Mouse (Mus musculus) midbrain, postnatal 0 days (tissue): ENCODE results near the gene Pou3f1. TPM values are rescaled to one million over a fixed set of nuclear protein-coding genes. Genes with fewer than 3 reads are reported as not detected.

Source experiments
- ATAC-seq: fragments of 200-750 bp; cut with Nextera tagmentation; 2 replicates; pipeline ENCODE4 v1.8.0; 2017; ENCODE audit warnings: moderate number of reproducible peaks, mild to moderate bottlenecking, moderate TSS enrichment, moderate library complexity; ENCODE audit not compliant: low FRiP score
- DNase-seq: peaks from one replicate; pipeline ENCODE4 v3.0.0-alpha.2; 2015; ENCODE audit warnings: low spot score
- H3K27ac ChIP-seq: fragments of 300-500 bp; sonication (generic); 2 replicates; pipeline ENCODE4 v1.5.1; 2014; ENCODE audit warnings: low read depth, mild to moderate bottlenecking, low read length, mixed read lengths
- H3K27me3 ChIP-seq: fragments of 300-500 bp; sonication (generic); 2 replicates; pipeline ENCODE4 v1.6.1; 2014; ENCODE audit warnings: low read length, control low read depth, mixed read lengths; ENCODE audit not compliant: insufficient read depth
- H3K36me3 ChIP-seq: fragments of 300-500 bp; sonication (generic); 2 replicates; pipeline ENCODE4 v1.6.1; 2014; ENCODE audit warnings: low read length, control low read depth, mixed read lengths; ENCODE audit not compliant: insufficient read depth
- H3K4me1 ChIP-seq: fragments of 300-500 bp; sonication (generic); 2 replicates; pipeline ENCODE4 v1.6.1; 2014; ENCODE audit warnings: mild to moderate bottlenecking, control low read depth, antibody characterized with exemption, low read length, mixed read lengths; ENCODE audit not compliant: insufficient read depth
- H3K4me2 ChIP-seq: fragments of 300-500 bp; sonication (generic); 2 replicates; pipeline ENCODE4 v1.6.1; 2014; ENCODE audit warnings: low read depth, mild to moderate bottlenecking, low read length, mixed read lengths; ENCODE audit not compliant: poor library complexity, severe bottlenecking
- H3K4me3 ChIP-seq: fragments of 300-500 bp; sonication (generic); 2 replicates; pipeline ENCODE4 v1.5.1; 2014; ENCODE audit warnings: low read depth, mild to moderate bottlenecking, low read length, moderate library complexity
- H3K9ac ChIP-seq: fragments of 300-500 bp; sonication (generic); replicated peaks from 2 replicates; pipeline ENCODE4 v1.6.1; 2014; ENCODE audit warnings: mild to moderate bottlenecking, low read length, moderate library complexity, mixed read lengths; ENCODE audit not compliant: poor library complexity, severe bottlenecking
- H3K9me3 ChIP-seq: fragments of 300-500 bp; sonication (generic); 2 replicates; pipeline ENCODE4 v1.6.1; 2016; ENCODE audit warnings: low read length, control low read depth
- CTCF ChIP-seq: IDR thresholded peaks from 2 replicates; pipeline ENCODE4 v1.5.1; 2016; ENCODE audit warnings: antibody characterized with exemption, mild to moderate bottlenecking
- WGBS: fragments of 180-500 bp; shearing (Covaris S2); extraction: QIAGEN DNeasy Blood & Tissue Kit; methylation state at CpG from one replicate; pipeline ENCODE4 v1.1.7; 2014; 5-methylcytosine and 5-hydroxymethylcytosine counted together
- polyA plus RNA-seq: library from polyadenylated mRNA; unstranded; fragments of >200 nt; fragmentation: Nextera tagmentation; extraction: Ambion mirVana; gene quantifications from 2 replicates; pipeline ENCODE4 v1.2.1, GENCODE M21; 2015
- total RNA-seq: library from RNA; depleted of rRNA; stranded (reverse); fragments of >200 nt; gene quantifications from 2 replicates; pipeline ENCODE4 v1.2.3, GENCODE M21; 2014; rRNA removed

Pou3f1 gene
- total RNA-seq = 17.7 and 19.8 TPM in 2 replicates
- polyA plus RNA-seq = 11.4 and 11.5 TPM in 2 replicates

- ATAC-seq (no peak), DNase-seq (no peak)
- TF ChIP-seq CTCF = no peak; the same call in 1 of the 2 replicates
- H3K9ac ChIP-seq = peak within 1 kb of the TSS; percentile 60
- peak within 1 kb of the TSS; percentile 65 for H3K27ac ChIP-seq
- 2% methylated on average over 15 of the region's 15 CpGs for WGBS
- H3K4me3 ChIP-seq = peak within 1 kb of the TSS; percentile 51
- peak within 1 kb of the TSS; percentile 80 for H3K4me2 ChIP-seq
- H3K4me1 ChIP-seq = no peaks in the 10 kb centered on the region
- peaks cover 12% of the 10 kb centered on the region; the same call in 1 of the 2 replicates for H3K27me3 ChIP-seq
- no peaks in the 10 kb centered on the region for H3K9me3 ChIP-seq
- H3K36me3 ChIP-seq = no peaks in the 10 kb centered on the region
Observed at GRCm38 (mm10) chr4:124656518-124656853, at the start of gene Pou3f1. Pou3f1 (plus strand) TSS chr4:124656807.

- Histone ChIP-seq H3K27ac (no peak overlapping the region), H3K4me2 (no peak overlapping the region)
Observed at GRCm38 (mm10) chr4:124607166-124607565, 49.4 kb upstream of the Pou3f1 start.

GRCm38 (mm10) chr4:124610066-124610465 is 46.5 kb upstream of the Pou3f1 start:
- Histone ChIP-seq H3K4me2 (no peak overlapping the region), H3K9ac (no peak overlapping the region), H3K27ac (no peak overlapping the region), H3K4me1 (no peaks in the 10 kb centered on the region), H3K36me3 (no peaks in the 10 kb centered on the region), H3K27me3 (no peaks in the 10 kb centered on the region), H3K9me3 (no peaks in the 10 kb centered on the region), H3K4me3 (no peak overlapping the region)
- ATAC-seq (no peak), DNase-seq (peak; percentile 41)
- TF ChIP-seq CTCF = no peak
- WGBS = 57% methylated on average over 2 of the region's 2 CpGs

More at GRCm38 (mm10) chr4:124607166-124607565, 49.4 kb upstream of the Pou3f1 start:
- peak; percentile 5; the same call in 1 of the 2 replicates for TF ChIP-seq CTCF
- Histone ChIP-seq H3K9ac (no peak overlapping the region), H3K36me3 (no peaks in the 10 kb centered on the region), H3K9me3 (no peaks in the 10 kb centered on the region), H3K4me3 (no peak overlapping the region), H3K27me3 (no peaks in the 10 kb centered on the region), H3K4me1 (no peaks in the 10 kb centered on the region)
- peak; percentile 48 for DNase-seq
- 62% methylated on average over 8 of the region's 8 CpGs for WGBS
- ATAC-seq = no peak

GRCm38 (mm10) chr4:124610703-124611102 is 45.9 kb upstream of the Pou3f1 start, which contains the start of gene 3100002H09Rik:
3100002H09Rik (minus strand) TSS chr4:124610803.
- no peak for TF ChIP-seq CTCF
- Histone ChIP-seq H3K9me3 (no peaks in the 10 kb centered on the region), H3K4me1 (no peaks in the 10 kb centered on the region), H3K27me3 (no peaks in the 10 kb centered on the region), H3K36me3 (no peaks in the 10 kb centered on the region), H3K4me3 (no peak within 1 kb of the TSS), H3K27ac (no peak within 1 kb of the TSS), H3K4me2 (no peak within 1 kb of the TSS), H3K9ac (no peak within 1 kb of the TSS)
- ATAC-seq = no peak
- WGBS = 73% methylated on average over 2 of the region's 2 CpGs
- DNase-seq = no peak

- H3K4me3 ChIP-seq = no peak overlapping the region
- H3K4me2 ChIP-seq = no peak overlapping the region
- H3K36me3 ChIP-seq = no peaks in the 10 kb centered on the region
- no peaks in the 10 kb centered on the region for H3K4me1 ChIP-seq
- WGBS = 82% methylated on average over 4 of the region's 4 CpGs
- ATAC-seq (no peak), DNase-seq (no peak)
- no peaks in the 10 kb centered on the region for H3K27me3 ChIP-seq
- no peaks in the 10 kb centered on the region for H3K9me3 ChIP-seq
- no peak overlapping the region for H3K27ac ChIP-seq
- no peak overlapping the region for H3K9ac ChIP-seq
- TF ChIP-seq CTCF = no peak
Observed at GRCm38 (mm10) chr4:124611768-124612167, 44.8 kb upstream of the Pou3f1 start.

- Histone ChIP-seq H3K27ac (no peak overlapping the region), H3K9me3 (no peaks in the 10 kb centered on the region), H3K4me1 (0 out of 2 replicates have a peak, but pooled peaks cover 5% of the 10 kb centered on the region), H3K27me3 (no peaks in the 10 kb centered on the region), H3K9ac (no peak overlapping the region), H3K4me2 (no peak overlapping the region), H3K36me3 (no peaks in the 10 kb centered on the region), H3K4me3 (no peak overlapping the region)
- no peak for TF ChIP-seq CTCF
- DNase-seq (no peak), ATAC-seq (no peak)
- WGBS = 14% methylated on average over 1 of the region's 1 CpGs
Observed at GRCm38 (mm10) chr4:124614189-124614588, 42.4 kb upstream of the Pou3f1 start.
